Mouse (Mus musculus) forebrain, embryonic 13.5 days (tissue): Measurements from ENCODE around the gene Gabrb3. TPM values are rescaled to one million over a fixed set of nuclear protein-coding genes. Genes with fewer than 3 reads are reported as not detected.

Source experiments
- ATAC-seq: fragments of 200-750 bp; cut with Nextera tagmentation; 2 replicates; pipeline ENCODE4 v1.8.0; 2017
- H3K27ac ChIP-seq: fragments of 300-500 bp; sonication (generic); 2 replicates; pipeline ENCODE4 v1.5.1; 2015; ENCODE audit warnings: inconsistent platforms, mild to moderate bottlenecking, moderate library complexity
- H3K27me3 ChIP-seq: fragments of 300-500 bp; sonication (generic); 2 replicates; pipeline ENCODE4 v1.6.1; 2015; ENCODE audit warnings: mild to moderate bottlenecking, inconsistent platforms
- H3K36me3 ChIP-seq: fragments of 300-500 bp; sonication (generic); 2 replicates; pipeline ENCODE4 v1.6.1; 2015; ENCODE audit warnings: mild to moderate bottlenecking, inconsistent platforms; ENCODE audit not compliant: poor library complexity, severe bottlenecking
- H3K4me1 ChIP-seq: fragments of 300-500 bp; sonication (generic); 2 replicates; pipeline ENCODE4 v1.6.1; 2015; ENCODE audit warnings: inconsistent platforms
- H3K4me2 ChIP-seq: fragments of 300-500 bp; sonication (generic); 2 replicates; pipeline ENCODE4 v1.6.1; 2015; ENCODE audit warnings: inconsistent platforms, mild to moderate bottlenecking, moderate library complexity
- H3K4me3 ChIP-seq: fragments of 300-500 bp; sonication (generic); 2 replicates; pipeline ENCODE4 v1.5.1; 2015; ENCODE audit warnings: mild to moderate bottlenecking, inconsistent platforms
- H3K9ac ChIP-seq: fragments of 300-500 bp; sonication (generic); 2 replicates; pipeline ENCODE4 v1.6.1; 2015; ENCODE audit warnings: mild to moderate bottlenecking, inconsistent platforms
- H3K9me3 ChIP-seq: fragments of 300-500 bp; sonication (generic); replicated peaks from 2 replicates; pipeline ENCODE4 v1.6.1; 2016; ENCODE audit warnings: inconsistent platforms
- WGBS: fragments of 180-500 bp; shearing (Covaris S2); methylation state at CpG from one replicate; pipeline ENCODE4 v1.1.7; 2015; 5-methylcytosine and 5-hydroxymethylcytosine counted together
- polyA plus RNA-seq: library from polyadenylated mRNA; unstranded; fragments of >200 nt; fragmentation: Nextera tagmentation; extraction: Ambion mirVana; gene quantifications from 2 replicates; pipeline ENCODE4 v1.2.1, GENCODE M21; 2015

The Gabrb3 gene
- polyA plus RNA-seq, 1 experiment from 2014 or later: 16.1 TPM

- no peaks in the 10 kb centered on the region for H3K36me3 ChIP-seq
- H3K4me3 ChIP-seq: no peak overlapping the region
- H3K27me3 ChIP-seq: no peaks in the 10 kb centered on the region
- ATAC-seq: no peak
- no peaks in the 10 kb centered on the region for H3K9me3 ChIP-seq
- no peaks in the 10 kb centered on the region for H3K4me1 ChIP-seq
- no peak overlapping the region for H3K4me2 ChIP-seq
- H3K27ac ChIP-seq: no peak overlapping the region
- H3K9ac ChIP-seq: no peak overlapping the region
- 93% methylated on average over 2 of the region's 2 CpGs for WGBS
Observed at GRCm38 (mm10) chr7:57647345-57647744, 227.9 kb downstream of the Gabrb3 start.

- Histone ChIP-seq H3K27ac (no peak overlapping the region), H3K9me3 (no peaks in the 10 kb centered on the region), H3K27me3 (no peaks in the 10 kb centered on the region), H3K4me3 (no peak overlapping the region), H3K36me3 (no peaks in the 10 kb centered on the region), H3K9ac (no peak overlapping the region), H3K4me2 (no peak overlapping the region), H3K4me1 (no peaks in the 10 kb centered on the region)
- ATAC-seq: no peak
- WGBS: 93% methylated on average over 4 of the region's 4 CpGs
Observed at GRCm38 (mm10) chr7:57648136-57648755, 228.8 kb downstream of the Gabrb3 start.

GRCm38 (mm10) chr7:57677352-57677751 is 257.9 kb downstream of the Gabrb3 start:
- no peak for ATAC-seq

GRCm38 (mm10) chr7:57689836-57690235 is 270.3 kb downstream of the Gabrb3 start:
- Histone ChIP-seq H3K4me3 (no peak overlapping the region), H3K27me3 (no peaks in the 10 kb centered on the region), H3K4me2 (no peak overlapping the region), H3K4me1 (no peaks in the 10 kb centered on the region), H3K36me3 (no peaks in the 10 kb centered on the region), H3K9me3 (no peaks in the 10 kb centered on the region), H3K9ac (no peak overlapping the region), H3K27ac (no peak overlapping the region)
- ATAC-seq: no peak
- WGBS: 73% methylated on average over 4 of the region's 4 CpGs

More at GRCm38 (mm10) chr7:57677352-57677751, 257.9 kb downstream of the Gabrb3 start:
- Histone ChIP-seq H3K4me2 (no peak overlapping the region), H3K9ac (no peak overlapping the region), H3K27ac (no peak overlapping the region), H3K9me3 (no peaks in the 10 kb centered on the region), H3K4me1 (0 out of 2 replicates have a peak, but pooled peaks cover 2% of the 10 kb centered on the region), H3K27me3 (no peaks in the 10 kb centered on the region), H3K36me3 (no peaks in the 10 kb centered on the region), H3K4me3 (no peak overlapping the region)
- WGBS: 84% methylated on average over 6 of the region's 6 CpGs

GRCm38 (mm10) chr7:57700370-57700769 is 280.9 kb downstream of the Gabrb3 start:
- H3K27ac ChIP-seq: no peak overlapping the region
- H3K36me3 ChIP-seq: no peaks in the 10 kb centered on the region
- no peak overlapping the region for H3K4me2 ChIP-seq
- H3K9ac ChIP-seq: no peak overlapping the region
- H3K4me3 ChIP-seq: no peak overlapping the region
- no peaks in the 10 kb centered on the region for H3K9me3 ChIP-seq
- 65% methylated on average over 7 of the region's 7 CpGs for WGBS
- no peaks in the 10 kb centered on the region for H3K27me3 ChIP-seq
- ATAC-seq: peak; percentile 44; the same call in 1 of the 2 replicates
- 0 out of 2 replicates have a peak, but pooled peaks cover 1% of the 10 kb centered on the region for H3K4me1 ChIP-seq

GRCm38 (mm10) chr7:57701046-57701445 is 281.6 kb downstream of the Gabrb3 start:
- no peaks in the 10 kb centered on the region for H3K27me3 ChIP-seq
- no peak overlapping the region for H3K27ac ChIP-seq
- H3K4me3 ChIP-seq: no peak overlapping the region
- no peaks in the 10 kb centered on the region for H3K9me3 ChIP-seq
- H3K4me1 ChIP-seq: 0 out of 2 replicates have a peak, but pooled peaks cover 2% of the 10 kb centered on the region
- no peak overlapping the region for H3K9ac ChIP-seq
- H3K36me3 ChIP-seq: no peaks in the 10 kb centered on the region
- H3K4me2 ChIP-seq: no peak overlapping the region
- peak; percentile 33; the same call in 1 of the 2 replicates for ATAC-seq

- Histone ChIP-seq H3K27ac (no peak overlapping the region), H3K4me1 (0 out of 2 replicates have a peak, but pooled peaks cover 2% of the 10 kb centered on the region), H3K9me3 (no peaks in the 10 kb centered on the region), H3K9ac (no peak overlapping the region), H3K27me3 (no peaks in the 10 kb centered on the region), H3K36me3 (no peaks in the 10 kb centered on the region), H3K4me3 (no peak overlapping the region), H3K4me2 (no peak overlapping the region)
- 70% methylated on average over 1 of the region's 1 CpGs for WGBS
- no peak; the same call in 1 of the 2 replicates for ATAC-seq
Observed at GRCm38 (mm10) chr7:57703580-57703979, 284.1 kb downstream of the Gabrb3 start.

- Histone ChIP-seq H3K9ac (no peak overlapping the region), H3K4me3 (no peak overlapping the region), H3K9me3 (no peaks in the 10 kb centered on the region), H3K27ac (no peak overlapping the region), H3K27me3 (no peaks in the 10 kb centered on the region), H3K4me1 (0 out of 2 replicates have a peak, but pooled peaks cover 2% of the 10 kb centered on the region), H3K4me2 (no peak overlapping the region), H3K36me3 (no peaks in the 10 kb centered on the region)
- ATAC-seq: no peak
- WGBS: 87% methylated on average over 6 of the region's 6 CpGs
Observed at GRCm38 (mm10) chr7:57706092-57706491, 286.6 kb downstream of the Gabrb3 start.

- Histone ChIP-seq H3K4me3 (no peak overlapping the region), H3K9ac (no peak overlapping the region), H3K4me2 (no peak overlapping the region), H3K27ac (no peak overlapping the region), H3K9me3 (no peaks in the 10 kb centered on the region), H3K4me1 (0 out of 2 replicates have a peak, but pooled peaks cover 2% of the 10 kb centered on the region), H3K27me3 (no peaks in the 10 kb centered on the region), H3K36me3 (no peaks in the 10 kb centered on the region)
- WGBS: 79% methylated on average over 7 of the region's 7 CpGs
- ATAC-seq: no peak
Observed at GRCm38 (mm10) chr7:57706976-57707740, 287.7 kb downstream of the Gabrb3 start.

GRCm38 (mm10) chr7:57711709-57712108 is 292.2 kb downstream of the Gabrb3 start:
- no peaks in the 10 kb centered on the region for H3K27me3 ChIP-seq
- H3K4me1 ChIP-seq: no peaks in the 10 kb centered on the region
- H3K27ac ChIP-seq: no peak overlapping the region
- H3K4me3 ChIP-seq: no peak overlapping the region
- no peak overlapping the region for H3K4me2 ChIP-seq
- ATAC-seq: no peak
- H3K36me3 ChIP-seq: no peaks in the 10 kb centered on the region
- H3K9me3 ChIP-seq: no peaks in the 10 kb centered on the region
- no peak overlapping the region for H3K9ac ChIP-seq

- no peaks in the 10 kb centered on the region for H3K4me1 ChIP-seq
- no peak for ATAC-seq
- H3K9me3 ChIP-seq: no peaks in the 10 kb centered on the region
- no peak overlapping the region for H3K27ac ChIP-seq
- 85% methylated on average over 2 of the region's 2 CpGs for WGBS
- no peaks in the 10 kb centered on the region for H3K27me3 ChIP-seq
- H3K4me3 ChIP-seq: no peak overlapping the region
- H3K36me3 ChIP-seq: no peaks in the 10 kb centered on the region
- no peak overlapping the region for H3K9ac ChIP-seq
- no peak overlapping the region for H3K4me2 ChIP-seq
Observed at GRCm38 (mm10) chr7:57746836-57747235, 327.3 kb downstream of the Gabrb3 start.

GRCm38 (mm10) chr7:57760466-57760865 is 341.0 kb downstream of the Gabrb3 start:
- no peak for ATAC-seq
- Histone ChIP-seq H3K27ac (no peak overlapping the region), H3K36me3 (no peaks in the 10 kb centered on the region), H3K4me3 (no peak overlapping the region), H3K4me2 (no peak overlapping the region), H3K27me3 (no peaks in the 10 kb centered on the region), H3K9me3 (no peaks in the 10 kb centered on the region), H3K4me1 (no peaks in the 10 kb centered on the region), H3K9ac (no peak overlapping the region)
- 94% methylated on average over 5 of the region's 5 CpGs for WGBS
